Mouse (Mus musculus): ENCODE measurements around the gene Frrs1. TPM values are rescaled to one million over a fixed set of nuclear protein-coding genes. Genes with fewer than 3 reads are reported as not detected.

Gene Frrs1
- polyA plus RNA-seq, 1 experiment from 2014 or later = 10.9 TPM

Other genes with a start within 250 kb of the Frrs1 start
- gene Trmt13, start 244.9 kb upstream of the Frrs1 start, polyA plus RNA-seq (2015; fragmentation: Nextera tagmentation; extraction: Ambion mirVana) = 38.4 and 39.1 TPM in 2 replicates
- gene Mfsd14a, start 196.8 kb upstream of the Frrs1 start, polyA plus RNA-seq (2015; fragmentation: Nextera tagmentation; extraction: Ambion mirVana) = 79.5 and 84.6 TPM in 2 replicates
- not detected in 2 replicates for gene Gm43191, start 178.2 kb upstream of the Frrs1 start, polyA plus RNA-seq (2015; fragmentation: Nextera tagmentation; extraction: Ambion mirVana)
- gene Slc35a3, start 146.6 kb upstream of the Frrs1 start, polyA plus RNA-seq (2015; fragmentation: Nextera tagmentation; extraction: Ambion mirVana) = 9.9 and 11.9 TPM in 2 replicates
- gene Agl, start 51.3 kb upstream of the Frrs1 start, polyA plus RNA-seq (2015; fragmentation: Nextera tagmentation; extraction: Ambion mirVana) = 20.3 and 21.1 TPM in 2 replicates
- gene 4930455H04Rik, start 108.8 kb downstream of the Frrs1 start, polyA plus RNA-seq (2015; fragmentation: Nextera tagmentation; extraction: Ambion mirVana) = not detected in 2 replicates
- 17.1 and 18.3 TPM in 2 replicates for gene Palmd, start 109.5 kb downstream of the Frrs1 start, polyA plus RNA-seq (2015; fragmentation: Nextera tagmentation; extraction: Ambion mirVana)

All from limb, embryonic 13.5 days (tissue).